Mouse (Mus musculus) midbrain, embryonic 12.5 days (tissue): ENCODE measurements around the gene Tgoln1. TPM values are rescaled to one million over a fixed set of nuclear protein-coding genes. Genes with fewer than 3 reads are reported as not detected.

Experiments
- ATAC-seq: fragments of 200-750 bp; cut with Nextera tagmentation; 2 replicates; pipeline ENCODE4 v1.8.0; 2017; ENCODE audit warnings: low read depth, moderate TSS enrichment, moderate library complexity; ENCODE audit not compliant: low FRiP score
- H3K27ac ChIP-seq: fragments of 300-500 bp; sonication (generic); replicated peaks from 2 replicates; pipeline ENCODE4 v1.5.1; 2016; ENCODE audit warnings: mild to moderate bottlenecking
- H3K27me3 ChIP-seq: fragments of 300-500 bp; sonication (generic); 2 replicates; pipeline ENCODE4 v1.6.1; 2016; ENCODE audit warnings: mild to moderate bottlenecking
- H3K36me3 ChIP-seq: fragments of 300-500 bp; sonication (generic); 2 replicates; pipeline ENCODE4 v1.6.1; 2016
- H3K4me1 ChIP-seq: fragments of 300-500 bp; sonication (generic); 2 replicates; pipeline ENCODE4 v1.6.1; 2016
- H3K4me2 ChIP-seq: fragments of 300-500 bp; sonication (generic); replicated peaks from 2 replicates; pipeline ENCODE4 v1.6.1; 2016; ENCODE audit warnings: mild to moderate bottlenecking, moderate library complexity
- H3K4me3 ChIP-seq: fragments of 300-500 bp; sonication (generic); 2 replicates; pipeline ENCODE4 v1.5.1; 2016; ENCODE audit warnings: mild to moderate bottlenecking
- H3K9ac ChIP-seq: fragments of 300-500 bp; sonication (generic); replicated peaks from 2 replicates; pipeline ENCODE4 v1.6.1; 2016; ENCODE audit warnings: mild to moderate bottlenecking, moderate library complexity
- H3K9me3 ChIP-seq: fragments of 300-500 bp; sonication (generic); 2 replicates; pipeline ENCODE4 v1.6.1; 2016; ENCODE audit warnings: mild to moderate bottlenecking
- WGBS: fragments of 180-500 bp; shearing (Covaris S2); methylation state at CpG from one replicate; pipeline ENCODE4 v1.1.7; 2016; 5-methylcytosine and 5-hydroxymethylcytosine counted together
- polyA plus RNA-seq: library from polyadenylated mRNA; unstranded; fragments of >200 nt; fragmentation: Nextera tagmentation; extraction: Ambion mirVana; gene quantifications from 2 replicates; pipeline ENCODE4 v1.2.1, GENCODE M21; 2016

Tgoln1 gene
- polyA plus RNA-seq, 1 experiment from 2014 or later = 38.6 TPM

GRCm38 (mm10) chr6:72601732-72602131 lies 15.1 kb downstream of the Tgoln1 start:
- Histone ChIP-seq H3K27me3 (no peaks in the 10 kb centered on the region), H3K9me3 (no peaks in the 10 kb centered on the region), H3K4me2 (no peak overlapping the region), H3K36me3 (peaks cover 16% of the 10 kb centered on the region), H3K9ac (no peak overlapping the region), H3K4me1 (peaks cover 17% of the 10 kb centered on the region), H3K4me3 (no peak overlapping the region), H3K27ac (no peak overlapping the region)
- WGBS = 55% methylated on average over 1 of the region's 1 CpGs
- no peak for ATAC-seq

- no peak overlapping the region for H3K4me2 ChIP-seq
- no peaks in the 10 kb centered on the region for H3K27me3 ChIP-seq
- no peak overlapping the region for H3K4me3 ChIP-seq
- H3K27ac ChIP-seq = no peak overlapping the region
- no peaks in the 10 kb centered on the region for H3K9me3 ChIP-seq
- WGBS = 82% methylated on average over 12 of the region's 12 CpGs
- no peak overlapping the region for H3K9ac ChIP-seq
- peaks cover 6% of the 10 kb centered on the region for H3K36me3 ChIP-seq
- peaks cover 17% of the 10 kb centered on the region for H3K4me1 ChIP-seq
- no peak for ATAC-seq
Measured at GRCm38 (mm10) chr6:72600771-72601170, 16.0 kb downstream of the Tgoln1 start.

GRCm38 (mm10) chr6:72600216-72600615 lies 16.6 kb downstream of the Tgoln1 start:
- no peak overlapping the region for H3K4me3 ChIP-seq
- no peak overlapping the region for H3K4me2 ChIP-seq
- WGBS = 84% methylated on average over 6 of the region's 6 CpGs
- no peak overlapping the region for H3K27ac ChIP-seq
- no peak overlapping the region for H3K9ac ChIP-seq
- no peaks in the 10 kb centered on the region for H3K9me3 ChIP-seq
- H3K4me1 ChIP-seq = peaks cover 17% of the 10 kb centered on the region
- H3K27me3 ChIP-seq = no peaks in the 10 kb centered on the region
- ATAC-seq = no peak
- peaks cover under 1% of the 10 kb centered on the region; the same call in 1 of the 2 replicates for H3K36me3 ChIP-seq

- H3K9ac ChIP-seq = peak overlapping the region; percentile 67
- H3K4me1 ChIP-seq = peaks cover 17% of the 10 kb centered on the region
- peak overlapping the region; percentile 64 for H3K4me3 ChIP-seq
- H3K36me3 ChIP-seq = no peaks in the 10 kb centered on the region
- 55% methylated on average over 12 of the region's 12 CpGs for WGBS
- no peaks in the 10 kb centered on the region for H3K9me3 ChIP-seq
- no peaks in the 10 kb centered on the region for H3K27me3 ChIP-seq
- H3K27ac ChIP-seq = no peak overlapping the region
- peak overlapping the region; percentile 86 for H3K4me2 ChIP-seq
- ATAC-seq = no peak
Measured at GRCm38 (mm10) chr6:72598791-72599557, 17.8 kb downstream of the Tgoln1 start.

GRCm38 (mm10) chr6:72597956-72598753 lies 18.6 kb downstream of the Tgoln1 start, which contains the start of the genes Elmod3 and Retsat:
TSS of gene Elmod3 (minus strand) at chr6:72598413.
TSS of gene Retsat (plus strand) at chr6:72598475.
- peak within 1 kb of the TSS; percentile 86 for H3K4me2 ChIP-seq
- H3K9me3 ChIP-seq = no peaks in the 10 kb centered on the region
- no peak within 1 kb of the TSS for H3K27ac ChIP-seq
- ATAC-seq = peak; percentile 92
- peak within 1 kb of the TSS; percentile 64 for H3K4me3 ChIP-seq
- H3K4me1 ChIP-seq = peaks cover 17% of the 10 kb centered on the region
- H3K9ac ChIP-seq = peak within 1 kb of the TSS; percentile 67
- H3K27me3 ChIP-seq = no peaks in the 10 kb centered on the region
- no peaks in the 10 kb centered on the region for H3K36me3 ChIP-seq
- WGBS = 1% methylated on average over 38 of the region's 38 CpGs

GRCm38 (mm10) chr6:72597083-72597874 lies 19.5 kb downstream of the Tgoln1 start:
- Histone ChIP-seq H3K27me3 (no peaks in the 10 kb centered on the region), H3K9me3 (no peaks in the 10 kb centered on the region), H3K4me3 (peak overlapping the region; percentile 64), H3K36me3 (no peaks in the 10 kb centered on the region), H3K4me1 (peaks cover 17% of the 10 kb centered on the region), H3K4me2 (peak overlapping the region; percentile 86), H3K27ac (no peak overlapping the region), H3K9ac (peak overlapping the region; percentile 67)
- WGBS = 53% methylated on average over 13 of the region's 13 CpGs
- ATAC-seq = no peak

- no peak overlapping the region for H3K27ac ChIP-seq
- no peaks in the 10 kb centered on the region for H3K27me3 ChIP-seq
- no peak overlapping the region for H3K4me2 ChIP-seq
- no peaks in the 10 kb centered on the region for H3K9me3 ChIP-seq
- no peak overlapping the region for H3K4me3 ChIP-seq
- no peaks in the 10 kb centered on the region for H3K36me3 ChIP-seq
- 77% methylated on average over 5 of the region's 5 CpGs for WGBS
- peaks cover 16% of the 10 kb centered on the region for H3K4me1 ChIP-seq
- no peak overlapping the region for H3K9ac ChIP-seq
- ATAC-seq = no peak
Measured at GRCm38 (mm10) chr6:72593914-72594313, 22.9 kb downstream of the Tgoln1 start.

- 87% methylated on average over 6 of the region's 6 CpGs for WGBS
- H3K9ac ChIP-seq = no peak overlapping the region
- H3K9me3 ChIP-seq = no peaks in the 10 kb centered on the region
- H3K27me3 ChIP-seq = no peaks in the 10 kb centered on the region
- peaks cover 11% of the 10 kb centered on the region for H3K4me1 ChIP-seq
- no peak for ATAC-seq
- H3K27ac ChIP-seq = no peak overlapping the region
- no peak overlapping the region for H3K4me3 ChIP-seq
- no peaks in the 10 kb centered on the region for H3K36me3 ChIP-seq
- no peak overlapping the region for H3K4me2 ChIP-seq
Measured at GRCm38 (mm10) chr6:72593011-72593803, 23.6 kb downstream of the Tgoln1 start.

- no peak overlapping the region for H3K27ac ChIP-seq
- no peak overlapping the region for H3K4me3 ChIP-seq
- no peak for ATAC-seq
- no peaks in the 10 kb centered on the region for H3K4me1 ChIP-seq
- no peaks in the 10 kb centered on the region for H3K36me3 ChIP-seq
- H3K27me3 ChIP-seq = no peaks in the 10 kb centered on the region
- H3K9me3 ChIP-seq = no peaks in the 10 kb centered on the region
- H3K9ac ChIP-seq = no peak overlapping the region
- H3K4me2 ChIP-seq = no peak overlapping the region
Measured at GRCm38 (mm10) chr6:72590111-72590510, 26.7 kb downstream of the Tgoln1 start.

GRCm38 (mm10) chr6:72588307-72588706 lies 28.5 kb downstream of the Tgoln1 start:
- no peaks in the 10 kb centered on the region for H3K4me1 ChIP-seq
- no peak overlapping the region for H3K9ac ChIP-seq
- no peak for ATAC-seq
- no peaks in the 10 kb centered on the region for H3K36me3 ChIP-seq
- H3K4me2 ChIP-seq = no peak overlapping the region
- no peaks in the 10 kb centered on the region for H3K9me3 ChIP-seq
- H3K4me3 ChIP-seq = no peak overlapping the region
- no peaks in the 10 kb centered on the region for H3K27me3 ChIP-seq
- H3K27ac ChIP-seq = no peak overlapping the region

- H3K36me3 ChIP-seq = no peaks in the 10 kb centered on the region
- no peak overlapping the region for H3K27ac ChIP-seq
- ATAC-seq = no peak
- no peaks in the 10 kb centered on the region for H3K4me1 ChIP-seq
- H3K4me2 ChIP-seq = no peak overlapping the region
- no peak overlapping the region for H3K9ac ChIP-seq
- 88% methylated on average over 3 of the region's 3 CpGs for WGBS
- H3K27me3 ChIP-seq = no peaks in the 10 kb centered on the region
- no peaks in the 10 kb centered on the region for H3K9me3 ChIP-seq
- no peak overlapping the region for H3K4me3 ChIP-seq
Measured at GRCm38 (mm10) chr6:72586701-72587100, 30.1 kb downstream of the Tgoln1 start.
